Mouse (Mus musculus): ENCODE data around the gene Ush2a.

Ush2a gene

GRCm38 (mm10) chr1:188878531-188879055 lies 616.8 kb downstream of the Ush2a start:
- DNase-seq (ENCODE audit: low spot score in 2 of 2) = no peak

GRCm38 (mm10) chr1:188896906-188897551 lies 635.2 kb downstream of the Ush2a start:
- no peak for DNase-seq (ENCODE audit: low spot score in 2 of 2)

- DNase-seq (ENCODE audit: low spot score in 2 of 2) = no peak
These were observed 642.3 kb downstream of the Ush2a start for GRCm38 (mm10) chr1:188904091-188904490.

GRCm38 (mm10) chr1:188906175-188906574 lies 644.4 kb downstream of the Ush2a start:
- DNase-seq (ENCODE audit: low spot score in 2 of 2) = no peak

- DNase-seq (ENCODE audit: low spot score in 2 of 2) = no peak
These were observed 648.8 kb downstream of the Ush2a start for GRCm38 (mm10) chr1:188910656-188911055.

GRCm38 (mm10) chr1:188919946-188920345 lies 658.1 kb downstream of the Ush2a start:
- DNase-seq (ENCODE audit: low spot score in 2 of 2) = peak in 1 of 2 experiments; percentile 9

- no peak for DNase-seq (ENCODE audit: low spot score in 2 of 2)
These were observed 675.5 kb downstream of the Ush2a start for GRCm38 (mm10) chr1:188937246-188937780.

GRCm38 (mm10) chr1:188945326-188945725 lies 683.5 kb downstream of the Ush2a start:
- DNase-seq (ENCODE audit: low spot score in 2 of 2) = no peak

- DNase-seq (ENCODE audit: low spot score in 2 of 2) = no peak
These were observed 685.0 kb downstream of the Ush2a start for GRCm38 (mm10) chr1:188946849-188947248.

- no peak for DNase-seq (ENCODE audit: low spot score in 2 of 2)
These were observed 686.0 kb downstream of the Ush2a start for GRCm38 (mm10) chr1:188947794-188948193.

GRCm38 (mm10) chr1:188948276-188948675 lies 686.5 kb downstream of the Ush2a start:
- DNase-seq (ENCODE audit: low spot score in 2 of 2) = peak in 1 of 2 experiments; percentile 34

GRCm38 (mm10) chr1:188951091-188951490 lies 689.3 kb downstream of the Ush2a start:
- DNase-seq (ENCODE audit: low spot score in 2 of 2) = no peak

- DNase-seq (ENCODE audit: low spot score in 2 of 2) = no peak
These were observed 690.7 kb downstream of the Ush2a start for GRCm38 (mm10) chr1:188952501-188952900.

GRCm38 (mm10) chr1:188973078-188973477 lies 711.3 kb downstream of the Ush2a start:
- no peak for DNase-seq (ENCODE audit: low spot score in 2 of 2)

GRCm38 (mm10) chr1:188973926-188974325 lies 712.1 kb downstream of the Ush2a start:
- no peak for DNase-seq (ENCODE audit: low spot score in 2 of 2)

GRCm38 (mm10) chr1:188980050-188980449 lies 718.2 kb downstream of the Ush2a start:
- DNase-seq (ENCODE audit: low spot score in 2 of 2) = peak in 1 of 2 experiments; percentile 46

GRCm38 (mm10) chr1:188993218-188993617 lies 731.4 kb downstream of the Ush2a start:
- peak in 1 of 2 experiments; percentile 25 for DNase-seq (ENCODE audit: low spot score in 2 of 2)

GRCm38 (mm10) chr1:188997921-188998320 lies 736.1 kb downstream of the Ush2a start:
- DNase-seq (ENCODE audit: low spot score in 2 of 2) = no peak

- no peak for DNase-seq (ENCODE audit: low spot score in 2 of 2)
These were observed 738.2 kb downstream of the Ush2a start for GRCm38 (mm10) chr1:188999981-189000380.

- no peak for DNase-seq (ENCODE audit: low spot score in 2 of 2)
These were observed 740.0 kb downstream of the Ush2a start for GRCm38 (mm10) chr1:189001815-189002214.

- no peak for DNase-seq (ENCODE audit: low spot score in 2 of 2)
These were observed 743.0 kb downstream of the Ush2a start for GRCm38 (mm10) chr1:189004774-189005173.

- no peak for DNase-seq (ENCODE audit: low spot score in 2 of 2)
These were observed 744.4 kb downstream of the Ush2a start for GRCm38 (mm10) chr1:189006267-189006666.

GRCm38 (mm10) chr1:189006826-189007225 lies 745.0 kb downstream of the Ush2a start:
- no peak for DNase-seq (ENCODE audit: low spot score in 2 of 2)

Data from frontal cortex, postnatal 10 days (tissue).